Mouse (Mus musculus): Measurements from ENCODE around the gene Padi2. TPM values are rescaled to one million over a fixed set of nuclear protein-coding genes. Genes with fewer than 3 reads are reported as not detected.

The Padi2 gene
- polyA plus RNA-seq, 2 experiments: 1.0 to 1.8 TPM

DNA sequence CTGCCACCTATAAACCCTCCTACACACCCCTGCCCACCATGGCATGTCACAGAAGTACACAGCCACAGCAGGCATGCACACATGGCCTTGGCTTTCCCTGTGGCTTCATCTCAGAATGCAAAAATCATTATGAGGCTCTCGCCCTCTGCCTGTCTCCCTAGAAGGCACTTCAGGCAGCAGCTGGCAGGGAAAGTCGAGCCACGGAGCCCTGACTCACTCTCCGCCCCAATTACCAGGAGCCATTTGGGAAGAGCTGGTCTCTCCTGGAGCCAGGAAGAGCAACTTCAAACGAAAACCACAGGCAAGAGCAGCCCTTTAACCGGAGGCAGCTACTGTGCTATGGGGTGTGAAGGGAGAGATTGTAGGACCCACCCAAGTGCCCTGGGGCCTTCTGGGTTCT, 29.5 kb upstream of the Padi2 start:
- DNase-seq (ENCODE audit: low read depth in 3 of 3, low spot score in 3 of 3): no peak

DNA sequence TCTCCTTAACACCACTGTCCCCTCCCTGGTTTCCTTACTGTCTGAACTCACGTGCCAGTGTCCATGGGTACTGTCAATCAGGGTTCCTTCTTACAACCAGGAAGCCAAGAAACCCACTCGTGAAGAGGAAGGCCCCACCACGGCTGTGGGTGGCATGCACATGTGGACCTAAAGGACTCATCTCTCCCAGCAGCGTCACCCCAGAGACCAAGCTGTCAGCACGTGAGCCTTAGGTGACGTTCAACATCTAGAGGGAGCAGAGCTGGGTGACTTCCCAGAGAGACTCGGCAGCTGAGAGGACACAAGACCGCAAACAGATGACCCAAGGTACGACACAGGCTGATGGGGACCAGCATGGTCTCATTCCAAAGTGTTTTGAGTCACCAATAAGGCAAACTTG, 28.7 kb upstream of the Padi2 start:
- DNase-seq (ENCODE audit: low read depth in 3 of 3, low spot score in 3 of 3): no peak
- peaks cover 4 to 6% of the 10 kb centered on the region in 2 experiments; a peak in 2 of 4 replicates for H3K4me1 ChIP-seq (replicated peaks; ENCODE audit: control insufficient read depth in 2 of 2, insufficient read depth in 2 of 2, low read length in 1 of 2)
- no peak overlapping the region for H3K4me3 ChIP-seq (ENCODE audit: insufficient read depth in 1 of 2, low read depth in 2 of 2, low read length in 2 of 2)
- ATAC-seq (ENCODE audit: insufficient read depth): no peak
- H3K9me3 ChIP-seq (ENCODE audit: control insufficient read depth, low read length): 0 out of 2 replicates have a peak, but pooled peaks cover under 1% of the 10 kb centered on the region
- no peak overlapping the region for H3K9ac ChIP-seq (replicated peaks)
- H3K27ac ChIP-seq: no peak overlapping the region
- no peaks in the 10 kb centered on the region for H3K36me3 ChIP-seq (replicated peaks; ENCODE audit: control insufficient read depth, insufficient read depth, low read depth)
- TF ChIP-seq CTCF (IDR thresholded peaks at IDR 0.05; ENCODE audit: low read depth): no peak
- no peak for TF ChIP-seq EP300 (IDR thresholded peaks at IDR 0.05; ENCODE audit: low read depth)
- no peak overlapping the region for H3K4me2 ChIP-seq (ENCODE audit: low read depth)
- 53% methylated on average over 9 of the region's 9 CpGs for WGBS (ENCODE audit: insufficient replicate concordance)
- peaks cover 5% of the 10 kb centered on the region; the same call in 1 of the 2 replicates for H3K27me3 ChIP-seq (ENCODE audit: control insufficient read depth, insufficient read depth, low read length)

More for the DNA sequence above, 29.5 kb upstream of the Padi2 start:
- 55% methylated on average over 6 of the region's 6 CpGs for WGBS (ENCODE audit: insufficient replicate concordance)
- no peak overlapping the region for H3K27ac ChIP-seq
- no peak for ATAC-seq (ENCODE audit: insufficient read depth)
- H3K9me3 ChIP-seq (ENCODE audit: control insufficient read depth, low read length): no peaks in the 10 kb centered on the region
- no peak overlapping the region for H3K4me2 ChIP-seq (ENCODE audit: low read depth)
- H3K36me3 ChIP-seq (replicated peaks; ENCODE audit: control insufficient read depth, insufficient read depth, low read depth): no peaks in the 10 kb centered on the region
- peaks cover 5% of the 10 kb centered on the region; the same call in 1 of the 2 replicates for H3K27me3 ChIP-seq (ENCODE audit: control insufficient read depth, insufficient read depth, low read length)
- H3K9ac ChIP-seq (replicated peaks): no peak overlapping the region
- no peak overlapping the region for H3K4me3 ChIP-seq (ENCODE audit: insufficient read depth in 1 of 2, low read depth in 2 of 2, low read length in 2 of 2)
- H3K4me1 ChIP-seq (replicated peaks; ENCODE audit: control insufficient read depth in 2 of 2, insufficient read depth in 2 of 2, low read length in 1 of 2): peaks cover 9% of the 10 kb centered on the region in 2 experiments; a peak in 2 of 4 replicates
- TF ChIP-seq CTCF (IDR thresholded peaks at IDR 0.05; ENCODE audit: low read depth): no peak
- TF ChIP-seq EP300 (IDR thresholded peaks at IDR 0.05; ENCODE audit: low read depth): no peak

DNA sequence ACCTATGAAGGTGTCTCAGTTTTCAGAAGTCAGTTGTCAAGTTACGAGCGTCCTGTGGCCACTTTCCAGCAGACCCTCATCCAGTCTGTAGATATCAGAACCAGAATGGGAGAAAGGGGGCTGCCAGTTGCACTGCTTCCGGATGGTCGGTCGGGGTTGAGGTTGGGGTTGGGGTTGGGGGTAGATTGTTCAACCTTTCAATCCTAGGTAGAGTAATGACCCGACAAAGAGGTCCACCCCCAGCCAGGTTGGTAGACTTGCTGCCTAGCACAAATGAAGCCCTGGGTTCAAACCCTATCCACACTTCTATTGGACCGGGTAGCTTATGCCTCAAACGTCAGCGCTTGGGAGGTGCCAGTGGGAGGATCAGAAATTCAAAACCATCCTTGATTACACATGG, 27.5 kb upstream of the Padi2 start:
- Histone ChIP-seq H3K27ac (no peak overlapping the region), H3K4me1 (replicated peaks; ENCODE audit: control insufficient read depth in 2 of 2, insufficient read depth in 2 of 2, low read length in 1 of 2) (no peaks in the 10 kb centered on the region), H3K27me3 (ENCODE audit: control insufficient read depth, insufficient read depth, low read length) (peaks cover 5% of the 10 kb centered on the region; the same call in 1 of the 2 replicates), H3K36me3 (replicated peaks; ENCODE audit: control insufficient read depth, insufficient read depth, low read depth) (no peaks in the 10 kb centered on the region), H3K9me3 (ENCODE audit: control insufficient read depth, low read length) (0 out of 2 replicates have a peak, but pooled peaks cover 3% of the 10 kb centered on the region), H3K4me3 (ENCODE audit: insufficient read depth in 1 of 2, low read depth in 2 of 2, low read length in 2 of 2) (no peak overlapping the region), H3K9ac (replicated peaks) (no peak overlapping the region), H3K4me2 (ENCODE audit: low read depth) (no peak overlapping the region)
- TF ChIP-seq CTCF (IDR thresholded peaks at IDR 0.05; ENCODE audit: low read depth) (no peak), EP300 (IDR thresholded peaks at IDR 0.05; ENCODE audit: low read depth) (no peak)
- ATAC-seq (ENCODE audit: insufficient read depth): no peak
- DNase-seq (ENCODE audit: low read depth in 3 of 3, low spot score in 3 of 3): no peak
- WGBS (ENCODE audit: insufficient replicate concordance): 78% methylated on average over 9 of the region's 9 CpGs

GRCm38 (mm10) chr4:140879116-140879515, 27.0 kb upstream of the Padi2 start:
- Histone ChIP-seq H3K4me3 (ENCODE audit: insufficient read depth in 1 of 2, low read depth in 2 of 2, low read length in 2 of 2) (no peak overlapping the region), H3K9ac (replicated peaks) (no peak overlapping the region), H3K4me2 (ENCODE audit: low read depth) (no peak overlapping the region), H3K27me3 (ENCODE audit: control insufficient read depth, insufficient read depth, low read length) (peaks cover 5% of the 10 kb centered on the region; the same call in 1 of the 2 replicates), H3K27ac (no peak overlapping the region), H3K4me1 (replicated peaks; ENCODE audit: control insufficient read depth in 2 of 2, insufficient read depth in 2 of 2, low read length in 1 of 2) (no peaks in the 10 kb centered on the region), H3K36me3 (replicated peaks; ENCODE audit: control insufficient read depth, insufficient read depth, low read depth) (no peaks in the 10 kb centered on the region), H3K9me3 (ENCODE audit: control insufficient read depth, low read length) (0 out of 2 replicates have a peak, but pooled peaks cover 3% of the 10 kb centered on the region)
- no peak for ATAC-seq (ENCODE audit: insufficient read depth)
- 71% methylated on average over 6 of the region's 6 CpGs for WGBS (ENCODE audit: insufficient replicate concordance)
- DNase-seq (ENCODE audit: low read depth in 3 of 3, low spot score in 3 of 3): no peak
- TF ChIP-seq CTCF (IDR thresholded peaks at IDR 0.05; ENCODE audit: low read depth): no peak

DNA sequence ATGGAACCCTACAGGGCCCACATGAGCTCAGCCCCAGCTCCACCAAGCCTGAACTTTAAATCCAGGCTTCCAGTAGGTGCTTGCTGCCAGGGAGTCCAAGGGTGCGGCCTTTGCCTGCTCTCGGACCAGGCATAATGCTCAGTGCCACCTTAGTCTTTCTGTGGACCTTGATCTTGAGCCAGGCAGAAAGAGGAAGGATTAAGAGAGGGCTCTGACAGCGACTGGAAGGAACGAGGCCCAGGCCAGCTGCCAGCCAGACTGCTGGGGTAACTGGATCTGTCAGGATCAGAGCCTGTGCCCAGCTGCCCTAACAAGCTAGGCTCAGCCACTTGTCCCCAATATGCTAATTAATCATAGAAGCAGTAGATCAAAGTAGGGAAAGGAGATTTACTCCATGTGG, 26.4 kb upstream of the Padi2 start:
- H3K36me3 ChIP-seq (replicated peaks; ENCODE audit: control insufficient read depth, insufficient read depth, low read depth): no peaks in the 10 kb centered on the region
- H3K4me3 ChIP-seq (ENCODE audit: insufficient read depth in 1 of 2, low read depth in 2 of 2, low read length in 2 of 2): no peak overlapping the region
- 50% methylated on average over 4 of the region's 4 CpGs for WGBS (ENCODE audit: insufficient replicate concordance)
- no peak overlapping the region for H3K27ac ChIP-seq
- ATAC-seq (ENCODE audit: insufficient read depth): no peak
- no peak overlapping the region for H3K4me2 ChIP-seq (ENCODE audit: low read depth)
- no peak for DNase-seq (ENCODE audit: low read depth in 3 of 3, low spot score in 3 of 3)
- 0 out of 2 replicates have a peak, but pooled peaks cover 3% of the 10 kb centered on the region for H3K9me3 ChIP-seq (ENCODE audit: control insufficient read depth, low read length)
- TF ChIP-seq EP300 (IDR thresholded peaks at IDR 0.05; ENCODE audit: low read depth) (no peak), CTCF (IDR thresholded peaks at IDR 0.05; ENCODE audit: low read depth) (no peak)
- no peak overlapping the region for H3K9ac ChIP-seq (replicated peaks)
- H3K27me3 ChIP-seq (ENCODE audit: control insufficient read depth, insufficient read depth, low read length): peaks cover 5% of the 10 kb centered on the region; the same call in 1 of the 2 replicates
- no peaks in the 10 kb centered on the region for H3K4me1 ChIP-seq (replicated peaks; ENCODE audit: control insufficient read depth in 2 of 2, insufficient read depth in 2 of 2, low read length in 1 of 2)

All from liver, embryonic 14.5 days (tissue).